Mouse (Mus musculus) forebrain, postnatal 0 days (tissue): ENCODE results near the gene Prdx3. TPM values are rescaled to one million over a fixed set of nuclear protein-coding genes. Genes with fewer than 3 reads are reported as not detected.

Experiments
- ATAC-seq: fragments of 200-750 bp; cut with Nextera tagmentation; 2 replicates; pipeline ENCODE4 v1.8.0; 2017; ENCODE audit warnings: mild to moderate bottlenecking, moderate library complexity
- DNase-seq: peaks from one replicate; pipeline ENCODE4 v3.0.0-alpha.2; 2015
- H3K27ac ChIP-seq: fragments of 300-500 bp; sonication (generic); 2 replicates; pipeline ENCODE4 v1.5.1; 2014; ENCODE audit warnings: low read depth, mild to moderate bottlenecking, antibody characterized with exemption, low read length, moderate library complexity, mixed read lengths
- H3K27me3 ChIP-seq: fragments of 300-500 bp; sonication (generic); 2 replicates; pipeline ENCODE4 v1.6.1; 2014; ENCODE audit warnings: mild to moderate bottlenecking, low read length, mixed read lengths; ENCODE audit not compliant: insufficient read depth
- H3K36me3 ChIP-seq: fragments of 300-500 bp; sonication (generic); 2 replicates; pipeline ENCODE4 v1.6.1; 2014; ENCODE audit warnings: mild to moderate bottlenecking, moderate library complexity; ENCODE audit not compliant: insufficient read depth
- H3K4me1 ChIP-seq: fragments of 300-500 bp; sonication (generic); 2 replicates; pipeline ENCODE4 v1.6.1; 2014; ENCODE audit warnings: antibody characterized with exemption; ENCODE audit not compliant: insufficient read depth
- H3K4me2 ChIP-seq: fragments of 300-500 bp; sonication (generic); 2 replicates; pipeline ENCODE4 v1.6.1; 2014; ENCODE audit warnings: low read depth, mild to moderate bottlenecking, moderate library complexity
- H3K4me3 ChIP-seq: fragments of 300-500 bp; sonication (generic); 2 replicates; pipeline ENCODE4 v1.5.1; 2014; ENCODE audit warnings: low read depth, low read length, mixed read lengths
- H3K9ac ChIP-seq: fragments of 300-500 bp; sonication (generic); 2 replicates; pipeline ENCODE4 v1.6.1; 2014; ENCODE audit warnings: mild to moderate bottlenecking
- H3K9me3 ChIP-seq: fragments of 300-500 bp; sonication (generic); 2 replicates; pipeline ENCODE4 v1.6.1; 2016; ENCODE audit warnings: low read length
- CTCF ChIP-seq: sonication (generic); IDR thresholded peaks from 2 replicates; pipeline ENCODE4 v1.5.1; 2016; ENCODE audit warnings: antibody characterized with exemption, control low read depth, low read depth
- WGBS: fragments of 180-500 bp; shearing (Covaris S2); extraction: QIAGEN DNeasy Blood & Tissue Kit; methylation state at CpG from one replicate; pipeline ENCODE4 v1.1.7; 2014; 5-methylcytosine and 5-hydroxymethylcytosine counted together
- polyA plus RNA-seq: library from polyadenylated mRNA; unstranded; fragments of >200 nt; fragmentation: Nextera tagmentation; extraction: Ambion mirVana; gene quantifications from 2 replicates; pipeline ENCODE4 v1.2.1, GENCODE M21; 2015
- total RNA-seq: library from RNA; depleted of rRNA; stranded (reverse); fragments of >200 nt; gene quantifications from 2 replicates; pipeline ENCODE4 v1.2.3, GENCODE M21; 2014

Gene Prdx3
- total and polyA plus RNA-seq, 2 experiments from 2014 or later: 86.4 to 107 TPM

DNA sequence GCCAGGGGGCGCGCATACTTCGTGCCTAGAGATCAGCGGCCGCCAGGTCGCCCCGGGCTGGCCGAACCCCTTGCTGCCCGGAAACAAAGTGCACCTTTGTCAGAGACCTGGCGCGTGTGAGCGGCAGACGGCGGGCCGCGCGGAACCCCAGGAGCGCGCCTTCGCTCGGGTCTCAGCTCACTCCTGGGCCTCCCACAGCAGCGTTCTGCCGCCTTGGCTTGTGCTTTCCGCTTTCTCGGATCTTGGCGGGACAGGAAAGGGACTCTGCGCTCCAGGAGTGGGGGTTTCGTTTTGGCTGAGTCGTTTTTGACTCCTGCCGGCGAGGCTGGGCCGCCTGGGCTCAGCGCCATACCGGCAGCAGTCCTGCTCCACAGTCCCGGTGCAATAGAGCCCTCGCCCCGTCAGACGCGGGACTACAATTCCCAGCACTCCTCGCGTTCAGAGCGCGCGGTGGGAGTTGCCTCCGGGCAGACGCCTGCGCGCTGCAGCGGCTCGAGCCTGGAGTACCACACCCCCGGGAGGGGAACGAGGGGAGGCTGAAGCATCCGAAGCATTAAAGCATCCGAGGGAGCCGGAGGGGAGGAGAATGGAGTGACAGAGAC lies 15.5 kb upstream of the Prdx3 start, which contains the start of gene Grk5:
Grk5 (plus strand) TSS at position 36 of the 602 bp plus-strand sequence.
- WGBS: 1% methylated on average over 55 of the region's 55 CpGs
- Histone ChIP-seq H3K4me2 (peak within 1 kb of the TSS; percentile 65), H3K9ac (peak within 1 kb of the TSS; percentile 68), H3K27ac (peak within 1 kb of the TSS; percentile 90), H3K9me3 (no peaks in the 10 kb centered on the region), H3K36me3 (no peaks in the 10 kb centered on the region), H3K4me1 (0 out of 2 replicates have a peak, but pooled peaks cover 7% of the 10 kb centered on the region), H3K4me3 (peak within 1 kb of the TSS; percentile 61), H3K27me3 (no peaks in the 10 kb centered on the region)
- DNase-seq (peak; percentile 97), ATAC-seq (peak; percentile 99)
- TF ChIP-seq CTCF: peak; percentile 86

GRCm38 (mm10) chr19:60889101-60889713 lies 14.9 kb upstream of the Prdx3 start:
- Histone ChIP-seq H3K36me3 (no peaks in the 10 kb centered on the region), H3K4me1 (0 out of 2 replicates have a peak, but pooled peaks cover 7% of the 10 kb centered on the region), H3K4me2 (peak overlapping the region; percentile 65), H3K9ac (peak overlapping the region; percentile 68), H3K27ac (peak overlapping the region; percentile 90; the same call in 1 of the 2 replicates), H3K9me3 (no peaks in the 10 kb centered on the region), H3K4me3 (peak overlapping the region; percentile 61), H3K27me3 (no peaks in the 10 kb centered on the region)
- ATAC-seq (no peak), DNase-seq (no peak)
- no peak for TF ChIP-seq CTCF
- 3% methylated on average over 17 of the region's 17 CpGs for WGBS

- Histone ChIP-seq H3K9ac (no peak overlapping the region), H3K4me2 (no peak overlapping the region), H3K36me3 (no peaks in the 10 kb centered on the region), H3K27me3 (no peaks in the 10 kb centered on the region), H3K27ac (no peak overlapping the region), H3K4me3 (no peak overlapping the region), H3K9me3 (no peaks in the 10 kb centered on the region), H3K4me1 (0 out of 2 replicates have a peak, but pooled peaks cover 7% of the 10 kb centered on the region)
- WGBS: 75% methylated on average over 2 of the region's 2 CpGs
- ATAC-seq (no peak), DNase-seq (no peak)
- TF ChIP-seq CTCF: no peak
These were observed 13.3 kb upstream of the Prdx3 start for GRCm38 (mm10) chr19:60887637-60888036.

DNA sequence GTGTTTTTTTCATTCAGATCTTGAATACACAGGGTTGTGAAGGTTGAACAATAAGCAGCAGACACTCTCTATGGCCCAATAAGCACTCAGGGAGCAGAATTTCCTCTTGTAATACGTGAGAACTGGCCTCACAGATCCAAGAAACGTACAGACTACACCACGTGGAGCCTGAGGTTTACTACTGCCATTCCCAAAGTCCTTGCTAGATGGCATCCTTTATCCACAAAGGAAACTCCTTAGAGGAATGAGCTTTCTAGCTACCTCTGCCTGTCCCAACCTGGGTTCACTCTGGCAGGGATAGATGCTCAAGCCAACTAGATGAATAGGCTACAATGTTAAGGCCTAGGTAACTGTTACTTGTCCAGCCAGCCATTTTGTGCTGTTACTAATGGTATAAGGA lies 8.8 kb upstream of the Prdx3 start:
- peak; percentile 78 for TF ChIP-seq CTCF
- H3K27ac ChIP-seq: no peak overlapping the region
- ATAC-seq (peak; percentile 89), DNase-seq (peak; percentile 71)
- no peaks in the 10 kb centered on the region for H3K4me1 ChIP-seq
- 4% methylated on average over 3 of the region's 3 CpGs for WGBS
- no peak overlapping the region for H3K9ac ChIP-seq
- no peaks in the 10 kb centered on the region for H3K9me3 ChIP-seq
- no peak overlapping the region for H3K4me3 ChIP-seq
- no peak overlapping the region for H3K4me2 ChIP-seq
- H3K27me3 ChIP-seq: no peaks in the 10 kb centered on the region
- no peaks in the 10 kb centered on the region for H3K36me3 ChIP-seq

DNA sequence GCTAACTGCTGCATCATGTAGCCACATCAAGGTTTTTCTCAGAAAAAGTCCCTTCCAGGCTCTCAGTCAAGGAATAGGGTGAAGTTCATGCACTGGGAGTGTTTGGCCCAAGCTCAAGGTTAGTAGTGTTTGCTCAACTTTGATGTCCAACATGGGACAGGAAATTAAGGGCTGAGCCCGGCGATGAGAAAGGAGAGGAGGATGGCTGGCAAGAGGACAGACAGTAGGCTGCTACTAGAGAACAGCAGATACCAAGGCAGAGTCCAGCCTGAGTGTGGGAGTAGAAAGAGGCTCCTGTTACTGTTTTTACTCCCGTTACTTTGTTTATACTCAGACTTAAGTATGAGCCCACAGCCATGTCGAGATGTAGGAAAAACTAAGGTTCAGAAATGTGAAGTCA lies 855 bp downstream of the Prdx3 start:
- Histone ChIP-seq H3K9me3 (no peaks in the 10 kb centered on the region), H3K4me1 (peaks cover 3% of the 10 kb centered on the region; the same call in 1 of the 2 replicates), H3K36me3 (no peaks in the 10 kb centered on the region), H3K4me3 (peak overlapping the region; percentile 51), H3K27me3 (no peaks in the 10 kb centered on the region), H3K9ac (no peak overlapping the region), H3K27ac (peak overlapping the region; percentile 78; the same call in 1 of the 2 replicates), H3K4me2 (peak overlapping the region; percentile 61)
- DNase-seq (no peak), ATAC-seq (no peak)
- no peak for TF ChIP-seq CTCF
- 33% methylated on average over 4 of the region's 4 CpGs for WGBS

GRCm38 (mm10) chr19:60872272-60872671 lies 2.1 kb downstream of the Prdx3 start:
- Histone ChIP-seq H3K36me3 (0 out of 2 replicates have a peak, but pooled peaks cover 3% of the 10 kb centered on the region), H3K9me3 (no peaks in the 10 kb centered on the region), H3K4me3 (no peak overlapping the region), H3K27ac (no peak overlapping the region), H3K4me2 (no peak overlapping the region), H3K27me3 (no peaks in the 10 kb centered on the region), H3K9ac (no peak overlapping the region), H3K4me1 (peaks cover 3% of the 10 kb centered on the region; the same call in 1 of the 2 replicates)
- no peak for TF ChIP-seq CTCF
- no peak for DNase-seq
- ATAC-seq: no peak
- 54% methylated on average over 1 of the region's 1 CpGs for WGBS

- ATAC-seq (no peak), DNase-seq (no peak)
- Histone ChIP-seq H3K9ac (no peak overlapping the region), H3K4me3 (no peak overlapping the region), H3K4me1 (peaks cover 3% of the 10 kb centered on the region; the same call in 1 of the 2 replicates), H3K27ac (no peak overlapping the region), H3K4me2 (no peak overlapping the region), H3K27me3 (no peaks in the 10 kb centered on the region), H3K36me3 (0 out of 2 replicates have a peak, but pooled peaks cover 3% of the 10 kb centered on the region), H3K9me3 (no peaks in the 10 kb centered on the region)
- TF ChIP-seq CTCF: no peak
- 92% methylated on average over 5 of the region's 5 CpGs for WGBS
These were observed 3.0 kb downstream of the Prdx3 start for GRCm38 (mm10) chr19:60871366-60871765.
